Mouse (Mus musculus) limb, embryonic 14.5 days (tissue): Measurements from ENCODE around the gene Ubap1. TPM values are rescaled to one million over a fixed set of nuclear protein-coding genes. Genes with fewer than 3 reads are reported as not detected.

Experiments
- ATAC-seq: fragments of 200-750 bp; cut with Nextera tagmentation; 2 replicates; pipeline ENCODE4 v1.8.0; 2017; ENCODE audit warnings: low read depth, moderate number of reproducible peaks, moderate TSS enrichment; ENCODE audit not compliant: low FRiP score
- DNase-seq: peaks from one replicate; pipeline ENCODE4 v3.0.0-alpha.2; 2015; ENCODE audit warnings: low spot score
- H3K27ac ChIP-seq: fragments of 300-500 bp; sonication (generic); replicated peaks from 2 replicates; pipeline ENCODE4 v1.5.1; 2014; ENCODE audit warnings: low read depth, mild to moderate bottlenecking, low read length, moderate library complexity, mixed read lengths
- H3K27me3 ChIP-seq: fragments of 300-500 bp; sonication (generic); 2 replicates; pipeline ENCODE4 v1.6.1; 2014; ENCODE audit warnings: low read length, mixed read lengths; ENCODE audit not compliant: control insufficient read depth, insufficient read depth
- H3K36me3 ChIP-seq: fragments of 300-500 bp; sonication (generic); 2 replicates; pipeline ENCODE4 v1.6.1; 2014; ENCODE audit warnings: mild to moderate bottlenecking, low read length, moderate library complexity, mixed read lengths; ENCODE audit not compliant: control insufficient read depth, insufficient read depth
- H3K4me1 ChIP-seq: fragments of 300-500 bp; sonication (generic); 2 replicates; pipeline ENCODE4 v1.6.1; 2014; ENCODE audit warnings: antibody characterized with exemption, low read length, mixed read lengths; ENCODE audit not compliant: control insufficient read depth, insufficient read depth
- H3K4me2 ChIP-seq: fragments of 300-500 bp; sonication (generic); replicated peaks from 2 replicates; pipeline ENCODE4 v1.6.1; 2014; ENCODE audit warnings: low read depth, mild to moderate bottlenecking, low read length, moderate library complexity; ENCODE audit not compliant: severe bottlenecking
- H3K4me3 ChIP-seq: fragments of 300-500 bp; sonication (generic); replicated peaks from 2 replicates; pipeline ENCODE4 v1.5.1; 2014; ENCODE audit warnings: low read length
- H3K9ac ChIP-seq: fragments of 300-500 bp; sonication (generic); 2 replicates; pipeline ENCODE4 v1.6.1; 2014; ENCODE audit warnings: mild to moderate bottlenecking, low read depth, low read length, moderate library complexity; ENCODE audit not compliant: severe bottlenecking
- H3K9me3 ChIP-seq: fragments of 300-500 bp; sonication (generic); 2 replicates; pipeline ENCODE4 v1.6.1; 2016; ENCODE audit warnings: low read length; ENCODE audit not compliant: control insufficient read depth
- POLR2A ChIP-seq: fragments of 200-500 bp; IDR thresholded peaks from 2 replicates; pipeline ENCODE4 v1.8.0; 2012; ENCODE audit warnings: inconsistent platforms, mild to moderate bottlenecking, moderate library complexity, borderline replicate concordance; ENCODE audit not compliant: insufficient read depth, insufficient read length; ENCODE audit errors: extremely low read depth
- WGBS: fragments of 180-500 bp; shearing (Covaris S2); extraction: QIAGEN DNeasy Blood & Tissue Kit; methylation state at CpG from one replicate; pipeline ENCODE4 v1.1.7; 2014; 5-methylcytosine and 5-hydroxymethylcytosine counted together
- polyA plus RNA-seq, 2 experiments: library from polyadenylated mRNA; depleted of rRNA in 1 of 2; stranded (reverse) in 1 of 2; unstranded in 1 of 2; fragments of >200 nt; fragmentation: Nextera tagmentation in 1 of 2; extraction: Ambion mirVana in 1 of 2; gene quantifications; 2 replicates each; pipeline versions ENCODE4 v1.2.1 to v1.2.3; 2012 to 2014

Gene Ubap1
- polyA plus RNA-seq, 2 experiments, result 48.3 to 51.4 TPM

DNA sequence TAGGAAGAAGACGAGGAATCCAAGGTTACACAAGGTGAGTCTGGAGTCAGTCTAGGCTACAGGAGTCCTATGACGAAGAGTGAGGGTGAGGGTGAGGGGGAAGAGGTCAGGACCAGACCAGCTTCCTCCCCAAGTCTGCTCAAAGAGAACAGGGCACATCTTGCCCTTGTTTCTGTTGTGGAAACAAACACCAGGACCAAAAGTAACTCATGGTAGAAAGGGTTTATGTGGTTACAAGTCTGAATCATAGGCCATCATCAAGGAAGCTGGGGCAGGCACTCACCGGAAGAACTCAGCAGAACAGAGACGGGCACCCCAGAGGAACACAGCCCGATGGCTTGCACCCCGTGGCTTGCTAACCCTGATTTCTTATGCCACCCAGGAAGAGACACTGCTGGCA is 21.9 kb upstream of the Ubap1 start:
- Histone ChIP-seq H3K4me3 (no peak overlapping the region), H3K9me3 (no peaks in the 10 kb centered on the region), H3K36me3 (no peaks in the 10 kb centered on the region), H3K4me2 (no peak overlapping the region), H3K27me3 (no peaks in the 10 kb centered on the region), H3K9ac (no peak overlapping the region), H3K27ac (no peak overlapping the region), H3K4me1 (no peaks in the 10 kb centered on the region)
- TF ChIP-seq POLR2A, result no peak
- WGBS, result 87% methylated on average over 6 of the region's 6 CpGs
- no peak for ATAC-seq
- no peak for DNase-seq

- ATAC-seq, result no peak
- TF ChIP-seq POLR2A, result no peak
Observed at GRCm38 (mm10) chr4:41329481-41329880, 19.3 kb upstream of the Ubap1 start.

DNA sequence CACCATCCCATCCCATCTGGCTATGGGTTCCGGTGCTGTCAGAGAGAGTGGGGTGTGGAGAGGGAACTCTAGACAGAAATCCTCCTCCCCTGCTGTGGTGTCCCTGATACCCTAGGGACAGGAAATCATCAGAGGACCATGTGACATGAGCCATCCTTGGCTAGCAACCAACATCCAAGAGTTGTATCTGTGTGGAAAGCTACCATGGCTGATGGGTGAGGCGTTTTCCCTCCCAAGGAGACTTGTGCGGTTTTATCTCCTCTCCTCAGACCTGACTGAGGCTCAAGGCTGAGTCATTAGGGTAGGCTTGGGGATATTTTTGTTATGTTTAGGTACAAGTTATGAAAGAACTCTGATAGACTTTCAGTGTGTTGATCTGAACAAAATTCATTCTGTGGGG is 17.7 kb upstream of the Ubap1 start:
- no peak overlapping the region for H3K4me3 ChIP-seq
- no peak overlapping the region for H3K9ac ChIP-seq
- no peak for DNase-seq
- no peaks in the 10 kb centered on the region for H3K27me3 ChIP-seq
- 72% methylated on average over 3 of the region's 3 CpGs for whole genome bisulfite sequencing
- no peaks in the 10 kb centered on the region for H3K9me3 ChIP-seq
- no peak overlapping the region for H3K4me2 ChIP-seq
- ATAC-seq, result no peak
- no peaks in the 10 kb centered on the region for H3K36me3 ChIP-seq
- H3K4me1 ChIP-seq, result no peaks in the 10 kb centered on the region
- no peak for TF ChIP-seq POLR2A
- H3K27ac ChIP-seq, result no peak overlapping the region

More at GRCm38 (mm10) chr4:41329481-41329880, 19.3 kb upstream of the Ubap1 start:
- WGBS, result 67% methylated on average over 4 of the region's 4 CpGs
- DNase-seq, result no peak
- no peak overlapping the region for H3K4me2 ChIP-seq
- H3K4me3 ChIP-seq, result no peak overlapping the region
- H3K27me3 ChIP-seq, result no peaks in the 10 kb centered on the region
- H3K27ac ChIP-seq, result no peak overlapping the region
- H3K4me1 ChIP-seq, result no peaks in the 10 kb centered on the region
- H3K36me3 ChIP-seq, result no peaks in the 10 kb centered on the region
- no peaks in the 10 kb centered on the region for H3K9me3 ChIP-seq
- H3K9ac ChIP-seq, result no peak overlapping the region

DNA sequence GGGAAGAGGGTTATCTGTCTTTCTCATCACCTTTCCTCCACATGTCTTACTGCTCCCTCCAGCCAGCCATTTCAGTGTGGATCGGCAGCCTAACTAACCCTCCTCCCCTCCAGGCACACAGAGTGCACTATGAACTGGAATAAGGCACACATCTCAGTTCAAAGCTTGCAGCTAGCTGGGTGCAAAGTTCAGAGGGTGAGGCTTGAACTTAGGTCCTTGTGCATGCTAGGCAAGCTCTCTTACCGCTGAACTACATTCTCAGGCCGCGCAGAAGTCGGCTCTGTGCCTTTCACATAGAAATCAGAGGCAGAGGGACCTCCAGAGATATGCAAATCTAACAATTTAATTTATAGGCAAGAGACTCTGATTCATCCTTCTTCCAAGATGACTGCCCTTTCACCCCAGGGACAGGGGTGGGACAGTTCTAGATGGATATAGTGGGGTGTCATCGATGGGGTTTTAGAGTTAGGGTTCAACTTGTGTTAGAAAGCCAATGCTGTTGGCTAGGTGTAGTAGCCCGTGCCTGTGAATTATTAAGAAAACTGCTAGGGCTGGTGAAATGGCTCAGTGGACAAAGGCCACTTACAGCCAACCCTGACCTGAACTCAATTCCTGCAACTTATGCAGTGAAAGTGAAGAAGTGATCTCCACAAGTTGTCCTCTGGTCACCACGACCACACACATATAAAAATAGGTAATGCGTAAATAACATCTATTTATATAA is 16.9 kb upstream of the Ubap1 start:
- H3K9ac ChIP-seq, result no peak overlapping the region
- no peak for ATAC-seq
- TF ChIP-seq POLR2A, result no peak
- H3K4me3 ChIP-seq, result no peak overlapping the region
- H3K4me1 ChIP-seq, result no peaks in the 10 kb centered on the region
- H3K27me3 ChIP-seq, result no peaks in the 10 kb centered on the region
- H3K27ac ChIP-seq, result no peak overlapping the region
- 88% methylated on average over 9 of the region's 9 CpGs for WGBS
- DNase-seq, result no peak
- H3K4me2 ChIP-seq, result no peak overlapping the region
- H3K36me3 ChIP-seq, result no peaks in the 10 kb centered on the region
- H3K9me3 ChIP-seq, result no peaks in the 10 kb centered on the region

DNA sequence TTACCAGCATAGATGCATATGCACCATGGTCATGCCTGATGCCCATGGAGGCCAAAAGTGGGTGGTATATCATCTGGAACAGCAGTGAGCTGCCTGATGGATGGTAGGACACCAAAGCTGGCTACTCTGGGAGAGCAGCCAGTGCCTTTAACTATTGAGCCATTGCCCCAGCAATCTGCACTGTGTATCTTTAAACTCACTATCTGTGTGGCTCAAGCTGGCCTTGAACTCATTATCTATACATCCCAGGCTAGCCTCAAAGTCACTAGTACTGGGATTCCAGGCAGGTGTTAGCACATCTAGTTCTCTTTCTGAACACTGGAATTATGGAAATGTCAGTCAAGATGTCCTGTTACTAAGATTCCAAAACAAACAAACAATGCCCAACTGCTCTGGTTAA is 12.2 kb upstream of the Ubap1 start:
- TF ChIP-seq POLR2A, result no peak
- no peaks in the 10 kb centered on the region for H3K9me3 ChIP-seq
- no peak overlapping the region for H3K9ac ChIP-seq
- DNase-seq (no peak), ATAC-seq (no peak)
- H3K4me1 ChIP-seq, result no peaks in the 10 kb centered on the region
- no peak overlapping the region for H3K27ac ChIP-seq
- no peaks in the 10 kb centered on the region for H3K36me3 ChIP-seq
- H3K4me3 ChIP-seq, result no peak overlapping the region
- no peak overlapping the region for H3K4me2 ChIP-seq
- H3K27me3 ChIP-seq, result no peaks in the 10 kb centered on the region
